Mouse (Mus musculus): ENCODE data around the gene Ifit2.
A peak's percentile ranks its signal among the peaks of the same experiment; 100 is the strongest.
"Not testable (repeated sequence)": the region's sequence is repeated elsewhere in the genome, so short reads cannot be mapped to it uniquely, and the experiment has no call there.

The Ifit2 gene

GRCm38 (mm10) chr19:34547976-34548375, 2.5 kb upstream of the Ifit2 start:
- DNase-seq: peak; percentile 84 to 89

- DNase-seq: no peak
Observed at GRCm38 (mm10) chr19:34550205-34550533, 325 bp upstream of the Ifit2 start.

- no peak for DNase-seq
Observed at GRCm38 (mm10) chr19:34551981-34552380, 1.5 kb downstream of the Ifit2 start.

GRCm38 (mm10) chr19:34553021-34553420, 2.5 kb downstream of the Ifit2 start:
- DNase-seq: no peak

- DNase-seq: no peak
Observed at GRCm38 (mm10) chr19:34553522-34553921, 3.0 kb downstream of the Ifit2 start.

GRCm38 (mm10) chr19:34554061-34554460, 3.6 kb downstream of the Ifit2 start:
- no peak for DNase-seq

GRCm38 (mm10) chr19:34556621-34557020, 6.1 kb downstream of the Ifit2 start:
- no peak for DNase-seq

GRCm38 (mm10) chr19:34562556-34562955, 12.1 kb downstream of the Ifit2 start:
- DNase-seq: no peak

GRCm38 (mm10) chr19:34566178-34566784, 15.8 kb downstream of the Ifit2 start:
- DNase-seq: no peak

- no peak for DNase-seq
Observed at GRCm38 (mm10) chr19:34568988-34569895, 18.7 kb downstream of the Ifit2 start.

- no peak for DNase-seq
Observed at GRCm38 (mm10) chr19:34569896-34570476, 19.5 kb downstream of the Ifit2 start.

- no peak for DNase-seq
Observed at GRCm38 (mm10) chr19:34571080-34571479, 20.6 kb downstream of the Ifit2 start.

GRCm38 (mm10) chr19:34573650-34574049, 23.2 kb downstream of the Ifit2 start:
- DNase-seq: no peak

- no peak for DNase-seq
Observed at GRCm38 (mm10) chr19:34577121-34577520, 26.6 kb downstream of the Ifit2 start.

GRCm38 (mm10) chr19:34582696-34583095, 32.2 kb downstream of the Ifit2 start:
- not testable (repeated sequence) for DNase-seq

- DNase-seq: not testable (repeated sequence)
Observed at GRCm38 (mm10) chr19:34583126-34583766, 32.8 kb downstream of the Ifit2 start, which contains the start of gene Ifit3. Gene Ifit3, plus strand, starts transcription at chr19:34583531.

GRCm38 (mm10) chr19:34585740-34586458, 35.4 kb downstream of the Ifit2 start:
- not testable (repeated sequence) for DNase-seq

- DNase-seq: peak; percentile 23 to 26
Observed at GRCm38 (mm10) chr19:34587898-34588692, 37.6 kb downstream of the Ifit2 start.

- no peak for DNase-seq
Observed at GRCm38 (mm10) chr19:34588959-34589358, 38.5 kb downstream of the Ifit2 start.

- DNase-seq: no peak
Observed at GRCm38 (mm10) chr19:34593456-34593855, 43.0 kb downstream of the Ifit2 start.

GRCm38 (mm10) chr19:34594523-34594922, 44.0 kb downstream of the Ifit2 start:
- DNase-seq: not testable (repeated sequence)

- DNase-seq: no peak
Observed at GRCm38 (mm10) chr19:34596811-34597210, 46.3 kb downstream of the Ifit2 start.
